Mouse (Mus musculus): ENCODE data around the gene Stx8. TPM values are rescaled to one million over a fixed set of nuclear protein-coding genes. Genes with fewer than 3 reads are reported as not detected.

Gene Stx8
- polyA plus RNA-seq, 1 experiment from 2014 or later = 16.6 TPM

- no peaks in the 10 kb centered on the region for H3K9me3 ChIP-seq (replicated peaks; ENCODE audit: control insufficient read depth, low read length)
- H3K9ac ChIP-seq (ENCODE audit: low read depth, low read length) = no peak overlapping the region
- H3K36me3 ChIP-seq (ENCODE audit: control insufficient read depth, insufficient read depth) = no peaks in the 10 kb centered on the region
- no peaks in the 10 kb centered on the region for H3K27me3 ChIP-seq (ENCODE audit: control insufficient read depth, insufficient read depth, low read depth, low read length)
- no peak overlapping the region for H3K4me3 ChIP-seq (ENCODE audit: low read depth, low read length)
- H3K4me2 ChIP-seq (ENCODE audit: low read depth, low read length) = no peak overlapping the region
- H3K4me1 ChIP-seq (ENCODE audit: control insufficient read depth, low read depth, low read length) = no peaks in the 10 kb centered on the region
- H3K27ac ChIP-seq (ENCODE audit: low read length) = no peak overlapping the region
- ATAC-seq (ENCODE audit: low read depth) = no peak
- WGBS (ENCODE audit: insufficient replicate concordance) = 68% methylated on average over 5 of the region's 5 CpGs
Measured at GRCm38 (mm10) chr11:68022895-68023294, 56.9 kb downstream of the Stx8 start.

GRCm38 (mm10) chr11:68023811-68024369 is 57.9 kb downstream of the Stx8 start:
- H3K4me3 ChIP-seq (ENCODE audit: low read depth, low read length) = no peak overlapping the region
- H3K4me1 ChIP-seq (ENCODE audit: control insufficient read depth, low read depth, low read length) = no peaks in the 10 kb centered on the region
- H3K9ac ChIP-seq (ENCODE audit: low read depth, low read length) = no peak overlapping the region
- no peaks in the 10 kb centered on the region for H3K27me3 ChIP-seq (ENCODE audit: control insufficient read depth, insufficient read depth, low read depth, low read length)
- no peaks in the 10 kb centered on the region for H3K9me3 ChIP-seq (replicated peaks; ENCODE audit: control insufficient read depth, low read length)
- no peak overlapping the region for H3K27ac ChIP-seq (ENCODE audit: low read length)
- H3K4me2 ChIP-seq (ENCODE audit: low read depth, low read length) = no peak overlapping the region
- ATAC-seq (ENCODE audit: low read depth) = no peak
- H3K36me3 ChIP-seq (ENCODE audit: control insufficient read depth, insufficient read depth) = no peaks in the 10 kb centered on the region
- WGBS (ENCODE audit: insufficient replicate concordance) = 63% methylated on average over 8 of the region's 8 CpGs

GRCm38 (mm10) chr11:68026590-68026989 is 60.6 kb downstream of the Stx8 start:
- no peak for ATAC-seq (ENCODE audit: low read depth)
- no peak overlapping the region for H3K27ac ChIP-seq (ENCODE audit: low read length)
- H3K36me3 ChIP-seq (ENCODE audit: control insufficient read depth, insufficient read depth) = no peaks in the 10 kb centered on the region
- no peak overlapping the region for H3K4me2 ChIP-seq (ENCODE audit: low read depth, low read length)
- H3K9me3 ChIP-seq (replicated peaks; ENCODE audit: control insufficient read depth, low read length) = no peaks in the 10 kb centered on the region
- H3K4me3 ChIP-seq (ENCODE audit: low read depth, low read length) = no peak overlapping the region
- no peaks in the 10 kb centered on the region for H3K27me3 ChIP-seq (ENCODE audit: control insufficient read depth, insufficient read depth, low read depth, low read length)
- no peaks in the 10 kb centered on the region for H3K4me1 ChIP-seq (ENCODE audit: control insufficient read depth, low read depth, low read length)
- 64% methylated on average over 5 of the region's 5 CpGs for WGBS (ENCODE audit: insufficient replicate concordance)
- H3K9ac ChIP-seq (ENCODE audit: low read depth, low read length) = no peak overlapping the region

GRCm38 (mm10) chr11:68029079-68029478 is 63.1 kb downstream of the Stx8 start:
- no peak overlapping the region for H3K27ac ChIP-seq (ENCODE audit: low read length)
- H3K9ac ChIP-seq (ENCODE audit: low read depth, low read length) = no peak overlapping the region
- H3K9me3 ChIP-seq (replicated peaks; ENCODE audit: control insufficient read depth, low read length) = no peaks in the 10 kb centered on the region
- WGBS (ENCODE audit: insufficient replicate concordance) = 42% methylated on average over 4 of the region's 4 CpGs
- no peaks in the 10 kb centered on the region for H3K36me3 ChIP-seq (ENCODE audit: control insufficient read depth, insufficient read depth)
- H3K4me3 ChIP-seq (ENCODE audit: low read depth, low read length) = no peak overlapping the region
- H3K4me2 ChIP-seq (ENCODE audit: low read depth, low read length) = no peak overlapping the region
- ATAC-seq (ENCODE audit: low read depth) = no peak
- no peaks in the 10 kb centered on the region for H3K27me3 ChIP-seq (ENCODE audit: control insufficient read depth, insufficient read depth, low read depth, low read length)
- H3K4me1 ChIP-seq (ENCODE audit: control insufficient read depth, low read depth, low read length) = no peaks in the 10 kb centered on the region

- 54% methylated on average over 3 of the region's 3 CpGs for WGBS (ENCODE audit: insufficient replicate concordance)
- H3K4me1 ChIP-seq (ENCODE audit: control insufficient read depth, low read depth, low read length) = no peaks in the 10 kb centered on the region
- H3K27me3 ChIP-seq (ENCODE audit: control insufficient read depth, insufficient read depth, low read depth, low read length) = no peaks in the 10 kb centered on the region
- no peak overlapping the region for H3K4me2 ChIP-seq (ENCODE audit: low read depth, low read length)
- no peaks in the 10 kb centered on the region for H3K36me3 ChIP-seq (ENCODE audit: control insufficient read depth, insufficient read depth)
- no peak overlapping the region for H3K9ac ChIP-seq (ENCODE audit: low read depth, low read length)
- no peaks in the 10 kb centered on the region for H3K9me3 ChIP-seq (replicated peaks; ENCODE audit: control insufficient read depth, low read length)
- no peak for ATAC-seq (ENCODE audit: low read depth)
- no peak overlapping the region for H3K27ac ChIP-seq (ENCODE audit: low read length)
- no peak overlapping the region for H3K4me3 ChIP-seq (ENCODE audit: low read depth, low read length)
Measured at GRCm38 (mm10) chr11:68029871-68030270, 63.9 kb downstream of the Stx8 start.

- H3K4me1 ChIP-seq (ENCODE audit: control insufficient read depth, low read depth, low read length) = no peaks in the 10 kb centered on the region
- no peak overlapping the region for H3K27ac ChIP-seq (ENCODE audit: low read length)
- ATAC-seq (ENCODE audit: low read depth) = no peak
- H3K27me3 ChIP-seq (ENCODE audit: control insufficient read depth, insufficient read depth, low read depth, low read length) = no peaks in the 10 kb centered on the region
- WGBS (ENCODE audit: insufficient replicate concordance) = 30% methylated on average over 1 of the region's 1 CpGs
- H3K9ac ChIP-seq (ENCODE audit: low read depth, low read length) = no peak overlapping the region
- H3K4me3 ChIP-seq (ENCODE audit: low read depth, low read length) = no peak overlapping the region
- H3K4me2 ChIP-seq (ENCODE audit: low read depth, low read length) = no peak overlapping the region
- no peaks in the 10 kb centered on the region for H3K36me3 ChIP-seq (ENCODE audit: control insufficient read depth, insufficient read depth)
- H3K9me3 ChIP-seq (replicated peaks; ENCODE audit: control insufficient read depth, low read length) = no peaks in the 10 kb centered on the region
Measured at GRCm38 (mm10) chr11:68030771-68031170, 64.8 kb downstream of the Stx8 start.

- Histone ChIP-seq H3K36me3 (ENCODE audit: control insufficient read depth, insufficient read depth) (no peaks in the 10 kb centered on the region), H3K27ac (ENCODE audit: low read length) (no peak overlapping the region), H3K4me1 (ENCODE audit: control insufficient read depth, low read depth, low read length) (no peaks in the 10 kb centered on the region), H3K9me3 (replicated peaks; ENCODE audit: control insufficient read depth, low read length) (no peaks in the 10 kb centered on the region), H3K27me3 (ENCODE audit: control insufficient read depth, insufficient read depth, low read depth, low read length) (no peaks in the 10 kb centered on the region), H3K4me3 (ENCODE audit: low read depth, low read length) (no peak overlapping the region), H3K9ac (ENCODE audit: low read depth, low read length) (no peak overlapping the region), H3K4me2 (ENCODE audit: low read depth, low read length) (no peak overlapping the region)
- no peak for ATAC-seq (ENCODE audit: low read depth)
- WGBS (ENCODE audit: insufficient replicate concordance) = 47% methylated on average over 2 of the region's 2 CpGs
Measured at GRCm38 (mm10) chr11:68032448-68032847, 66.5 kb downstream of the Stx8 start.

GRCm38 (mm10) chr11:68033331-68033926 is 67.4 kb downstream of the Stx8 start:
- ATAC-seq (ENCODE audit: low read depth) = no peak

GRCm38 (mm10) chr11:68034422-68034821 is 68.4 kb downstream of the Stx8 start:
- no peaks in the 10 kb centered on the region for H3K4me1 ChIP-seq (ENCODE audit: control insufficient read depth, low read depth, low read length)
- H3K27me3 ChIP-seq (ENCODE audit: control insufficient read depth, insufficient read depth, low read depth, low read length) = no peaks in the 10 kb centered on the region
- ATAC-seq (ENCODE audit: low read depth) = no peak
- WGBS (ENCODE audit: insufficient replicate concordance) = 66% methylated on average over 5 of the region's 5 CpGs
- H3K9ac ChIP-seq (ENCODE audit: low read depth, low read length) = no peak overlapping the region
- no peak overlapping the region for H3K4me3 ChIP-seq (ENCODE audit: low read depth, low read length)
- H3K4me2 ChIP-seq (ENCODE audit: low read depth, low read length) = no peak overlapping the region
- H3K27ac ChIP-seq (ENCODE audit: low read length) = no peak overlapping the region
- H3K36me3 ChIP-seq (ENCODE audit: control insufficient read depth, insufficient read depth) = no peaks in the 10 kb centered on the region
- H3K9me3 ChIP-seq (replicated peaks; ENCODE audit: control insufficient read depth, low read length) = no peaks in the 10 kb centered on the region

More at GRCm38 (mm10) chr11:68033331-68033926, 67.4 kb downstream of the Stx8 start:
- H3K27ac ChIP-seq (ENCODE audit: low read length) = no peak overlapping the region
- no peak overlapping the region for H3K4me3 ChIP-seq (ENCODE audit: low read depth, low read length)
- H3K4me1 ChIP-seq (ENCODE audit: control insufficient read depth, low read depth, low read length) = no peaks in the 10 kb centered on the region
- H3K36me3 ChIP-seq (ENCODE audit: control insufficient read depth, insufficient read depth) = no peaks in the 10 kb centered on the region
- 76% methylated on average over 11 of the region's 11 CpGs for WGBS (ENCODE audit: insufficient replicate concordance)
- H3K9me3 ChIP-seq (replicated peaks; ENCODE audit: control insufficient read depth, low read length) = no peaks in the 10 kb centered on the region
- no peak overlapping the region for H3K9ac ChIP-seq (ENCODE audit: low read depth, low read length)
- H3K4me2 ChIP-seq (ENCODE audit: low read depth, low read length) = no peak overlapping the region
- H3K27me3 ChIP-seq (ENCODE audit: control insufficient read depth, insufficient read depth, low read depth, low read length) = no peaks in the 10 kb centered on the region

Measured in liver, embryonic 16.5 days (tissue).